Mouse (Mus musculus) midbrain, embryonic 10.5 days (tissue): ENCODE data around the gene Ifrd2. TPM values are rescaled to one million over a fixed set of nuclear protein-coding genes. Genes with fewer than 3 reads are reported as not detected.

Experiments
- DNase-seq: peaks from one replicate; pipeline ENCODE4 v3.0.0-alpha.2; 2017; ENCODE audit warnings: low spot score
- H3K27ac ChIP-seq: fragments of 300-500 bp; sonication (generic); replicated peaks from 2 replicates; pipeline ENCODE4 v1.5.1; 2016; ENCODE audit warnings: mild to moderate bottlenecking
- H3K27me3 ChIP-seq: fragments of 300-500 bp; sonication (generic); 2 replicates; pipeline ENCODE4 v1.6.1; 2016; ENCODE audit warnings: low read depth, mild to moderate bottlenecking; ENCODE audit not compliant: poor library complexity, severe bottlenecking
- H3K36me3 ChIP-seq: fragments of 300-500 bp; sonication (generic); 2 replicates; pipeline ENCODE4 v1.6.1; 2016; ENCODE audit warnings: mild to moderate bottlenecking, moderate library complexity
- H3K4me1 ChIP-seq: fragments of 300-500 bp; sonication (generic); 2 replicates; pipeline ENCODE4 v1.6.1; 2016
- H3K4me3 ChIP-seq: fragments of 300-500 bp; sonication (generic); 2 replicates; pipeline ENCODE4 v1.5.1; 2016; ENCODE audit warnings: mild to moderate bottlenecking, moderate library complexity
- H3K9me3 ChIP-seq: fragments of 300-500 bp; sonication (generic); replicated peaks from 2 replicates; pipeline ENCODE4 v1.6.1; 2016; ENCODE audit warnings: mild to moderate bottlenecking
- WGBS: fragments of 180-500 bp; shearing (Covaris S2); methylation state at CpG from one replicate; pipeline ENCODE4 v1.1.7; 2016; 5-methylcytosine and 5-hydroxymethylcytosine counted together
- polyA plus RNA-seq: library from polyadenylated mRNA; unstranded; fragments of >200 nt; fragmentation: Nextera tagmentation; extraction: Ambion mirVana; gene quantifications from 2 replicates; pipeline ENCODE4 v1.2.1, GENCODE M21; 2016

The Ifrd2 gene
- polyA plus RNA-seq, 1 experiment from 2014 or later = 56.8 TPM

DNA sequence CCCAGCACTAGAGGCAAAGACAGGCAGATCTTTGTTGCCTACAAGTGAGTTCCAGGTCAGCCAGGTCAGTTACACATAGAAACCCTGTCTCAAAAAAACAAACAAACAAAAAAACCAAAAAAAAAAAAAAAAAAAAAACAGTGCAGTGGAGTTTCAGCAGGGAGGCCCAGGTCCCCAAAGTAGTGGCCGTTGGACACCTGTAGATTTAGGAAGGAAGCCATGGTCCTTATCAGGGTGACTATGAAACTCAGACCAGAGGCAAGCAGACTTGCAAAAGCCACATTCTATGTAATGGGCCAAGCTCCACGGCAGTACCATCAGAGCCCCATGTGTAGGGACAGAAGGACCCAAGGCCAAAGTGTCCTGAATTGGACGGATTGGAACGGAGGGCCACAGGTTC, 5.9 kb upstream of the Ifrd2 start:
- WGBS = 82% methylated on average over 4 of the region's 4 CpGs
- H3K4me1 ChIP-seq = peaks cover 57% of the 10 kb centered on the region
- no peaks in the 10 kb centered on the region for H3K9me3 ChIP-seq
- DNase-seq = no peak
- no peaks in the 10 kb centered on the region for H3K27me3 ChIP-seq
- peaks cover 24% of the 10 kb centered on the region for H3K36me3 ChIP-seq
- H3K27ac ChIP-seq = peak overlapping the region; percentile 89; the same call in 1 of the 2 replicates
- peak overlapping the region; percentile 66 for H3K4me3 ChIP-seq

DNA sequence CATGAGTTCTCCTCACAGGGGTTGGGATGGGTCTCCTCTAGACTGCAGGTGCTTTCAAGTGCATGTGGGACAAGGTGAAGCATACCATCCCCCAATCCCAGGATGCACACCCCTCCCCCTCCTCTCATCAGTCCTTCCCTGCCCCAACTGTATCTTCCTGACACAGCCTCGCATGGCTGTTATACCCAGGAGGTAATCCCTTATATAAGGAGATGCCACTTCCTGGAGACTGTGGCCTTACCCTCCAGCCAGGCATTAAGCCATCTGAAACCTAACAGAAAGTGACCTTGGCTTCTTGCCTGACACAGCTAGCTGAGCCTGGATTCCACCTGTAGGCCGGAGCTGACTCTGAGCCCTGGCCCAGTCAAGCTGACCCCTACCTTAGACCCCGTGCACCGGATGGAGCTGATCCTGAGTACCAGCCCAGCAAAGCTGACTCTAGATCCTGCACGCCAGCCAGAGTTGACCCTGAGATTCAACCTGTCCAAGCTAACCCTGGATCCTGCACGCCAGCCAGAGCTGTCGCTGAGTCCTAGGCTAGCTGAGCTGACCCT, 4.9 kb upstream of the Ifrd2 start:
- Histone ChIP-seq H3K36me3 (peaks cover 24% of the 10 kb centered on the region), H3K9me3 (no peaks in the 10 kb centered on the region), H3K27ac (no peak overlapping the region; the same call in 1 of the 2 replicates), H3K27me3 (no peaks in the 10 kb centered on the region), H3K4me1 (peaks cover 53% of the 10 kb centered on the region), H3K4me3 (peak overlapping the region; percentile 5; the same call in 1 of the 2 replicates)
- no peak for DNase-seq
- 93% methylated on average over 7 of the region's 7 CpGs for WGBS

DNA sequence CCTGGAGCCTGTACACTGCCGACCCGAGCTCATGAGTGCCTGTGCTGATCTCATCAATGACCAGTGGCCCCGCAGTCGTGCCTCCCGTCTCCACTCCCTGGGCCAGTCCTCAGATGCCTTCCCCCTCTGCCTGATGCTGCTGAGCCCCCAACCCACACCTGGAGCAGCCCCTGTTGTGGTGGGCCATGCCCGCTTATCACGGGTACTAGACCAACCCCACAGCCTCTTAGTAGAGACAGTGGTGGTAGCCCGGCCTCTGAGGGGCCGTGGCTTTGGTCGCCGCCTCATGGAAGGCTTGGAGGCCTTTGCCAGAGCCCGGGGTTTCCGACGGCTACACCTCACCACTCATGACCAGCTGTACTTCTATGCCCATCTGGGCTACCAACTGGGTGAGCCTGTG, 4.3 kb upstream of the Ifrd2 start:
- Histone ChIP-seq H3K4me1 (peaks cover 51% of the 10 kb centered on the region), H3K36me3 (peaks cover 24% of the 10 kb centered on the region), H3K27ac (no peak overlapping the region), H3K9me3 (no peaks in the 10 kb centered on the region), H3K4me3 (no peak overlapping the region), H3K27me3 (no peaks in the 10 kb centered on the region)
- 94% methylated on average over 14 of the region's 14 CpGs for WGBS
- no peak for DNase-seq

DNA sequence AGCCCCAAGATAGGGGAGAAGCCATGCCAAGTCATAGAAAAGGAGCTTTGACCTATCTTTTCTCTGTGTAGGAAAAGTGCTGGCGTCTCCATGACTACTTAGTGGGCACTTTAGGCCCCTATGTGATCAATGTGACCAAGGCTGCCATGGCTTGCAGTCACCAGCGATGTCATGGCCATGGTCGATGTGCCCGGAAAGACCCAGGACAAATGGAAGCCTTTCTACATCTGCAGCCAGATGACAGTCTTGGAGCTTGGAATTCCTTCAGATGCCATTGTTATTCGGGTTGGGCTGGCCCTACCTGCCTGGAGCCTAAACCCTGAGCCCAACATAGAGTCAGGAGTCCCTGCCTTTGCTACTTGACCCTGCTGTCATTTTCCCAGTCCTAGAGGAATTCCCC, 938 bp upstream of the Ifrd2 start:
- peak overlapping the region; percentile 78; the same call in 1 of the 2 replicates for H3K4me3 ChIP-seq
- H3K4me1 ChIP-seq = peaks cover 33% of the 10 kb centered on the region
- 89% methylated on average over 5 of the region's 5 CpGs for WGBS
- H3K27me3 ChIP-seq = no peaks in the 10 kb centered on the region
- DNase-seq = no peak
- no peaks in the 10 kb centered on the region for H3K9me3 ChIP-seq
- peaks cover 44% of the 10 kb centered on the region for H3K36me3 ChIP-seq
- H3K27ac ChIP-seq = 0 out of 2 replicates have a peak overlapping the region, but pooled peaks have one; percentile 49

DNA sequence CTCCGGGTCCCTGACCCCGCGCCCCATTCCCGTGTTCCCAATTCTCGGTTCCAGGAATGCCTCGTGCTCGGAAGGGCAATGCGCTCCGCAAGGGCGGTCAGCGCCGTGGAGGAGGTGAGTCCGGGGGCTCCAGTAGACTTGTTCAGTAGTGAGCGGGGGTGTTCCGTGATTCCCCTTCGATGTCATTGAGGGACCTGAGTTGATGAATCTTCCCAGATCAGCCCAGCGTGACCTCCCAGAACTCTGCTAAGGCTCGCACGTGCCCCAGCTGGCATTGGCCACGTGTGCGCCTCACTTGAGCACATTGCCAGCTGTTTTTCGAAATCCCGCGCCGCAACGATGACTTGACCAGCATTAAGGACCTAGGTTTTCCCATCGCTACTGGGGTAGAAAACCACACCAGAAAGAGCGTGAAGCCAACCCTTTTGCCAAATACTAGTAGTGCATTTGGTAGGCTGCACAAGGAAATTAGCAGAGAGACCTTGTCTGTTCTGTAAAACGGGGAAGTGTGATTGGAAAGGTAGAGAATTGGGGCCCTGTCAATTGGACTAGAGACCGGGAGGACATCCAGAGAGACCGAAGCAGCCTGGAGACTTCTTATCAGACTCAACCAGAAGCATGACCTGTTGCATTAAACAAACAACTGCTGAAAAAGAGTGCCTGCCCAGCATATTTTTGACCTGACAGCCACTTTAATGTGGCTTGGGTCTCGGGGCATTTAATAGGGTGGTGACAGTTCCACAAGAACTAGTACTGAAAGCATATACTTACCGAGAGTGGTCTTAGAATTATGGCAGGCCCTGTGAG, 594 bp downstream of the Ifrd2 start:
- DNase-seq = no peak

DNA sequence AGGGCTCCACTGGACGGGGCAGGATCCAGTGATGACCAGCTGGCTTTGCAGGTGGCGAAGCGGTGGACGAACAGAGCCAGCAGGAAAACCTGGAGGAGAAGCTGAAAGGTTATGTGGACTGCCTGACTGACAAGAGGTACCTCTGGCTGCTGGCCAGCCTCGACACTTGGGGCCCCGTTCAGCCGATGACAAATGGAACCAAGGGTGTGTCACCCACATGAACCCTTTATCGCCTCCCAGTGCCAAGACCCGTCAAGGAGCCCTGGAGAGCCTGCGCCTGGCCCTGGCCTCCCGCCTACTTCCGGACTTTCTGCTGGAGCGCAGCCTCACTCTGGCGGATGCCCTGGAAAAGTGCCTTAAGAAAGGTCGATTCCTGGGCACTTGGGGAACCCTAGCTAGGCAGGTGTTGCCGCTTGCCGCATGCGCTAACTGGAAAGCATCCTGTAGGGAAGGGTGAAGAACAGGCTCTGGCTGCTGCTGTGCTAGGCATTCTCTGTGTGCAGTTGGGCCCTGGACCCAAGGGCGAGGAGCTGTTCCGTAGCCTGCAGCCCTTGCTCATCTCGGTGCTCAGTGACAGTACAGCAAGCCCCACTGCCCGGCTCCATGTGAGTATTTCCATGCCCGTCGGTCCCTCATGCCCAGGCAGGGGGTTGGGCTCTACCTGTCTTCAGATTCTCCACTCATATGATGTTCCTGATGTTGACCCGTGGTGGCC, 2.8 kb downstream of the Ifrd2 start:
- Histone ChIP-seq H3K27ac (no peak overlapping the region), H3K9me3 (no peaks in the 10 kb centered on the region), H3K36me3 (peaks cover 58% of the 10 kb centered on the region), H3K27me3 (no peaks in the 10 kb centered on the region), H3K4me3 (0 out of 2 replicates have a peak overlapping the region, but pooled peaks have one; percentile 10), H3K4me1 (peaks cover 42% of the 10 kb centered on the region)
- 92% methylated on average over 25 of the region's 25 CpGs for whole genome bisulfite sequencing
- DNase-seq = no peak

More for the DNA sequence above, 594 bp downstream of the Ifrd2 start:
- peaks cover 31% of the 10 kb centered on the region for H3K4me1 ChIP-seq
- H3K4me3 ChIP-seq = peak overlapping the region; percentile 78
- 9% methylated on average over 33 of the region's 33 CpGs for WGBS
- H3K27me3 ChIP-seq = no peaks in the 10 kb centered on the region
- H3K36me3 ChIP-seq = peaks cover 52% of the 10 kb centered on the region
- H3K27ac ChIP-seq = peak overlapping the region; percentile 87
- H3K9me3 ChIP-seq = no peaks in the 10 kb centered on the region

DNA sequence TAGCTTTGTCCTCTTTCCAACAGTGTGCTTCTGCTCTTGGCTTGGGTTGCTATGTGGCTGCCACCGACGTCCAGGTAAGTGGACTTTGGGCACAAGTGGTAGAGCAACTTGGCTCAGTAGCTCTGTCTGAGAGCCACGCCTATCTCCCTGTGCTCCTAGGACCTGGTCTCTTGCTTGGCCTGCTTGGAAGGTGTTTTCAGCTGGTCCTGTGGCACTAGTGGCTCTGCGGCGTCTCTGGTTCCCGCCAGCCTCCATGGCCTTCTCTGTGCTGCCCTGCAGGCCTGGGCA, 3.3 kb downstream of the Ifrd2 start:
- peaks cover 58% of the 10 kb centered on the region for H3K36me3 ChIP-seq
- DNase-seq = no peak
- no peak overlapping the region for H3K27ac ChIP-seq
- no peaks in the 10 kb centered on the region for H3K27me3 ChIP-seq
- no peak overlapping the region for H3K4me3 ChIP-seq
- H3K4me1 ChIP-seq = peaks cover 42% of the 10 kb centered on the region
- WGBS = 95% methylated on average over 6 of the region's 6 CpGs
- H3K9me3 ChIP-seq = no peaks in the 10 kb centered on the region

DNA sequence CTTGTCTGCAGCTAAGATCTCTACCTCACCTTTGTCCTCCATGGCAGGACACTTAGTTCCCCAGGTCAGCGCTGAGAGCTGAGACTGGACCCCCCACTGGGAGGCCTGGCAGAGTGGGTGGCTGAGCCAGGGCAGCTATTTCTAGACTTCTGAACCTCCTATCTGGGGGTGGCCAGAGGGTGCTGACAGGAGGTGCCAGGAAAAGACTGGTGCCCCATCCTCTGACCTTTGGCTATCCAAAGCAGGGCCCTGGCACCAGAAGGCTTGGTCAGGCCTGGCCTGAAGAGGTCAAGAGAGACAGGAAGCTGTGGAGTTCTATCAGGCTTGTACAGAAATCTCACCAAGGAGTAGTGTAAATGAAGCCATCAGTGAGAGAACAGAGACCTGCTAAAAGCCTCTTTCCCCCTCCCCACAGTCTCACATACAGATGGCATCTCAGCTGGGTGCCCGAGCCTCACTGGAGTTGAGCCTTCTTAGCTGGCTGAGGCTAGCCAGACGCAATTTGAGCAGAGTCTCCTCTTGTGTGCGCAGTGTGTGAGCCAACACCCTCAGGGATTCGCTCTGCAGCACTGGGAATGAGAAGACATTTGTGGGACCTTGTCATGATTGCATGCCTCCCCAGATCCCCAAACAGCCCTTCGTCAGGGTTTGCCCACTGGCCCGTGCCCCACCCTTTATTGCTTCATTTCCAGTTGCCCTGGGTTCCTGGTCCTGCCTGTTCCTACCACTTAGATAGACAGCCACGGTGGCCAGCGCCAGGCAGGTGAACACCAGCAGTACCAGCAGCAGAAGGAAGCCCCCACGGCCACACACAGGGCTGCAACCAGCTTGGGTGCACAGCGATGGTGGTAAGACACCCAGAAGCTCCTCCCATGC, 5.9 kb downstream of the Ifrd2 start:
- Histone ChIP-seq H3K36me3 (peaks cover 60% of the 10 kb centered on the region), H3K9me3 (no peaks in the 10 kb centered on the region), H3K4me3 (no peak overlapping the region), H3K4me1 (peaks cover 29% of the 10 kb centered on the region), H3K27me3 (no peaks in the 10 kb centered on the region), H3K27ac (0 out of 2 replicates have a peak overlapping the region, but pooled peaks have one; percentile 28)
- DNase-seq = no peak
- WGBS = 87% methylated on average over 11 of the region's 11 CpGs

DNA sequence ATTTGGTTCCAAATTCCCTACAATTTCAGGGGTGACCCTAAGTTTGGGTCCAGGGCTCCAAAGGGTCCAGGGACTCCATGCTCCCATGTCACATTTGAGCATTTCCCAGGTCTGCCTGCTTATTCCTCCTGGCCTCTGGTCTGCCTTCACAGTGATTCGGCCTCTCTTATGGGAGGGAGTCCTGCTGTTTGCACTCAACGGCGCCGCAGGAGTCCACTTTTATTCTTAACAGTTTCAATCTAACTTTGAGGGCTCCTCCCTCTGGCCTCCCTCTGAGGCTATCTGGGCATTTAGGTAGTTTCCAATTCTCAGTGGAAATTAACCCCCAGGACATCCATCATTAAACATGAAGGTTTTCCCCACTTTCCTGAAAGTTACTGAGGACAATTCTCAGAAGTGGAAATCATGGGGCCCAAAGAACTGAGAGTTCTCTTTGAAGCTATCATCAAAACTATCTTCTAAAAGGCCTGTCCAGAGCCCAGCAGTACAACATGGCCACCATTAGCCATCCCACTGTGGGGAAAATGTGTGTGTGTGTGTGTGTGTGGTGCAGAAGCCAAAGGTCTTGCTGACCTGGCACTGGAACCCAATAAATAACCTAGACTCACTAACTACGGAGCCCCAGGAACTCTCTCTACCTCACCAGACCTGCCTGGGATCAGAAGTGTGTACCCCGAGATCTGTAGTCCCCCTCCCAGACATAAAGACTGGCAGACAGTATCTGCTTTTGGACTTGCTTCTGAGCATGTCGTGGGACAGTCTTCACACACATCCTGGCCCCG, 7.0 kb downstream of the Ifrd2 start:
- no peak for DNase-seq
- no peak overlapping the region for H3K4me3 ChIP-seq
- no peak overlapping the region for H3K27ac ChIP-seq
- H3K27me3 ChIP-seq = peaks cover 9% of the 10 kb centered on the region
- no peaks in the 10 kb centered on the region for H3K9me3 ChIP-seq
- 82% methylated on average over 8 of the region's 8 CpGs for WGBS
- H3K36me3 ChIP-seq = peaks cover 57% of the 10 kb centered on the region
- peaks cover 19% of the 10 kb centered on the region; the same call in 1 of the 2 replicates for H3K4me1 ChIP-seq

DNA sequence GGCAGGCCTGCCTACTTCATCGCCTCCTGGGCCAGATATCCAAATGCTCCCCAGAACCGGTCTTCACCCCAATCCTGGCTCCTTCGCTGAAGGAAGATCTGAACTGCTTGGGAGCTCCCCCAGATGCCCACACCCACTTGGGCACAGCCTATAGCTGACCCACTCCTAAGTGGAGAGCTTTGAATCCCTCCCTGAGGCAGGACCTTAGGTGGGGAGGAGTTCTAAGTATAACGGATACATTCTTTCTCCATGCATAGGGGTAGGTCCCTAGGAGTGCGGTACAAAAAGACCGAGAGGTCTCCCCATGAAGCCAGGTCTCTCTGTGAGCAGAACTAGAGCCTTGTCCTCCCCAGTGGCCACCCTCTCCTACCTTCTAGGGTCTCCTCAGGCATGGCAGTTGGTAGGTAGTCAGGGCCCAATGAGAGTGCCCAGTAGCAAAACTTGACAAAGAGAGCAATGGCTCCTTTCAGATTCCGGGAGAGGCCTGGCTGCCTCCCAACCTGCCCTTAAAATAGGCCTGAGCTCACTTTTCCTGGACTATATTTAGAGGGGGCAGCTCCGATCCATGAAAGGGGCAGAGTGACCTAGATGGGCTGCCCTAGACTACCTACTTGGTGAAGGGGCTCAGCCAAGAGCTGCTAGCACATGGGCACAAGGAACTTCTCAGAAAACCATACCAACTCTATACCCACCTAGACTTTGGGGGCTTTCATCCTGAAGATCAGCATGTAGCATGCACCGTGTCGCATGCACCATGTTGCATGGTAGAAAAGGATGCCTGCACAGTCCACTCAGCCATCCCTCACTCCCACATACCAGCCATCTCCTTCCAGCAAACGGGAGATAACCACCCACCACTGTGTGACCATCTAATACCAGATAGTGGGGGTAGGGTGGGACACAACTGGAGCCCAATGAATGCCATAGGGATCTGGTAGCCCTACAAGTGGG, 9.5 kb downstream of the Ifrd2 start:
- 91% methylated on average over 11 of the region's 11 CpGs for WGBS
- no peak overlapping the region for H3K4me3 ChIP-seq
- H3K27ac ChIP-seq = no peak overlapping the region
- peaks cover 29% of the 10 kb centered on the region for H3K4me1 ChIP-seq
- peaks cover 33% of the 10 kb centered on the region for H3K36me3 ChIP-seq
- no peaks in the 10 kb centered on the region for H3K9me3 ChIP-seq
- peaks cover 29% of the 10 kb centered on the region for H3K27me3 ChIP-seq
- DNase-seq = no peak

DNA sequence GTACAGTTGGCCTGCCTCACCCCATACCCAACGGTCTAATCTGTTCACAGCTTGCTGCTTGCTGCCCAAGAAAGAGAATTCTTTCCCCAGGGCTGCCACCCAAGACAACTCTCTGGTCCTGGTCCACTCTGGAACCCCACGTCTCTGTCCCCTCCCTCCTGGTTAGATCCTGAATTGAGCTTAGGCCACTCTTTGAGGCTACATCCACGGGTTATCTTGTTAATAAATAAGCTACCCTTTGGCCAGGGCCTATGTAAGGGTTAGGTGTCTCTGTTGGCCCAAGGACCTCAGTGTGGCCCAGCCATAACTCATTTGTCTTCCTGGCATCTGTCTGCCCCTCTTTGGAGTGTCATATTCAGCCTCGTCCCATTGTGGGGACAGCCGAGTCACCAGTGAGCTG, 10.9 kb downstream of the Ifrd2 start:
- Histone ChIP-seq H3K4me1 (peaks cover 33% of the 10 kb centered on the region), H3K36me3 (peaks cover 18% of the 10 kb centered on the region), H3K27ac (0 out of 2 replicates have a peak overlapping the region, but pooled peaks have one; percentile 34), H3K27me3 (peaks cover 35% of the 10 kb centered on the region), H3K4me3 (no peak overlapping the region), H3K9me3 (no peaks in the 10 kb centered on the region)
- 92% methylated on average over 5 of the region's 5 CpGs for WGBS
- no peak for DNase-seq
